ENCODE assay signal across 7 mouse cellular contexts in genomic region chr17:64716318-64716717, GRCm38 (mm10).
DNase-seq lines count a peak whose midpoint lies in the region; ATAC-seq and TF ChIP-seq lines count a peak whose summit lies in the region.

No protein-coding gene starts in this region.

- H3K36me3 ChIP-seq in liver, postnatal 0 days (replicated peaks; ENCODE audit: insufficient read depth, low read length), result peaks cover 63% of the 10 kb centered on the region
- H3K36me3 ChIP-seq in liver, embryonic 12.5 days, result peaks cover 43% of the 10 kb centered on the region
- H3K36me3 ChIP-seq in forebrain, embryonic 16.5 days (ENCODE audit: control insufficient read depth, insufficient read depth), result no peaks in the 10 kb centered on the region
- H3K36me3 ChIP-seq in stomach, postnatal 0 days (ENCODE audit: control insufficient read depth, insufficient read depth, low read length), result no peaks in the 10 kb centered on the region; the same call in 1 of the 2 replicates

- H3K4me1 ChIP-seq in liver, postnatal 0 days (ENCODE audit: insufficient read depth), result no peaks in the 10 kb centered on the region
- H3K4me1 ChIP-seq in liver, embryonic 12.5 days, result 0 out of 2 replicates have a peak, but pooled peaks cover 6% of the 10 kb centered on the region
- H3K4me1 ChIP-seq in forebrain, embryonic 16.5 days (replicated peaks; ENCODE audit: control insufficient read depth, insufficient read depth, low read length), result peaks cover 7% of the 10 kb centered on the region
- H3K4me1 ChIP-seq in stomach, postnatal 0 days (replicated peaks; ENCODE audit: control insufficient read depth, insufficient read depth), result no peaks in the 10 kb centered on the region

- peak overlapping the region; percentile 34 for H3K27ac ChIP-seq in liver, postnatal 0 days (ENCODE audit: low read depth)
- no peak overlapping the region for H3K27ac ChIP-seq in liver, embryonic 12.5 days
- H3K27ac ChIP-seq in forebrain, embryonic 16.5 days (ENCODE audit: low read length), result no peak overlapping the region
- no peak overlapping the region for H3K27ac ChIP-seq in stomach, postnatal 0 days (replicated peaks)

- no peak for ATAC-seq in liver, postnatal 0 days
- no peak for ATAC-seq in liver, embryonic 12.5 days
- peak; percentile 91 for ATAC-seq in forebrain, embryonic 16.5 days
- ATAC-seq in stomach, postnatal 0 days (ENCODE audit: low FRiP score, low TSS enrichment), result no peak; the same call in 1 of the 2 replicates

- H3K9ac ChIP-seq in liver, postnatal 0 days (replicated peaks), result no peak overlapping the region
- H3K9ac ChIP-seq in liver, embryonic 12.5 days, result no peak overlapping the region
- no peak overlapping the region for H3K9ac ChIP-seq in forebrain, embryonic 16.5 days (replicated peaks; ENCODE audit: low read depth, low read length)
- no peak overlapping the region for H3K9ac ChIP-seq in stomach, postnatal 0 days (ENCODE audit: low read length)

- no peaks in the 10 kb centered on the region for H3K9me3 ChIP-seq in liver, postnatal 0 days (ENCODE audit: low read length)
- H3K9me3 ChIP-seq in liver, embryonic 12.5 days (replicated peaks), result no peaks in the 10 kb centered on the region
- no peaks in the 10 kb centered on the region for H3K9me3 ChIP-seq in forebrain, embryonic 16.5 days (ENCODE audit: control insufficient read depth, low read length)
- no peaks in the 10 kb centered on the region for H3K9me3 ChIP-seq in stomach, postnatal 0 days (ENCODE audit: control insufficient read depth, low read length)

- no peak for TF ChIP-seq CTCF in liver, postnatal 0 days (IDR thresholded peaks at IDR 0.05; ENCODE audit: low read depth)
- TF ChIP-seq CTCF in stomach, postnatal 0 days (IDR thresholded peaks at IDR 0.05; ENCODE audit: low read depth), result no peak

- no peak for TF ChIP-seq EP300 in liver, postnatal 0 days (IDR thresholded peaks at IDR 0.05; ENCODE audit: low read depth)
- no peak for TF ChIP-seq EP300 in stomach, postnatal 0 days (optimal IDR thresholded peaks at IDR 0.05)

- H3K27me3 ChIP-seq in liver, postnatal 0 days (ENCODE audit: insufficient read depth, low read length), result no peaks in the 10 kb centered on the region
- no peaks in the 10 kb centered on the region for H3K27me3 ChIP-seq in liver, embryonic 12.5 days (replicated peaks)
- no peaks in the 10 kb centered on the region for H3K27me3 ChIP-seq in forebrain, embryonic 16.5 days (replicated peaks; ENCODE audit: control insufficient read depth, insufficient read depth, low read length)
- no peaks in the 10 kb centered on the region for H3K27me3 ChIP-seq in stomach, postnatal 0 days (ENCODE audit: control insufficient read depth, insufficient read depth, low read length)

- H3K4me2 ChIP-seq in liver, postnatal 0 days (ENCODE audit: low read depth, low read length), result no peak overlapping the region
- H3K4me2 ChIP-seq in liver, embryonic 12.5 days, result no peak overlapping the region
- H3K4me2 ChIP-seq in forebrain, embryonic 16.5 days (ENCODE audit: low read length), result no peak overlapping the region
- no peak overlapping the region for H3K4me2 ChIP-seq in stomach, postnatal 0 days (replicated peaks; ENCODE audit: low read depth)

- no peak for DNase-seq in liver, postnatal 0 days
- DNase-seq in cerebellum, adult 8-10 months, result peak; percentile 66
- peak; percentile 13 to 15 for DNase-seq in kidney, adult 8-10 months
- DNase-seq in stomach, postnatal 0 days (ENCODE audit: low spot score), result peak; percentile 20
- DNase-seq in spleen, postnatal 10 days (ENCODE audit: low spot score in 2 of 2), result no peak

- WGBS in liver, postnatal 0 days (ENCODE audit: insufficient replicate concordance), result 77% methylated on average over 4 of the region's 4 CpGs
- 76% methylated on average over 4 of the region's 4 CpGs for WGBS in liver, embryonic 12.5 days (ENCODE audit: insufficient replicate concordance)
- 41% methylated on average over 4 of the region's 4 CpGs for WGBS in forebrain, embryonic 16.5 days
- 45% methylated on average over 4 of the region's 4 CpGs for WGBS in stomach, postnatal 0 days

- H3K4me3 ChIP-seq in liver, postnatal 0 days (ENCODE audit: low read depth, low read length), result no peak overlapping the region
- no peak overlapping the region for H3K4me3 ChIP-seq in liver, embryonic 12.5 days
- H3K4me3 ChIP-seq in forebrain, embryonic 16.5 days (replicated peaks; ENCODE audit: low read length), result no peak overlapping the region
- H3K4me3 ChIP-seq in stomach, postnatal 0 days (ENCODE audit: low read depth, low read length), result no peak overlapping the region

Comparison
In these comparisons a context has a peak if more than half of its experiments do, and no peak if none do; other contexts are left out.
1. DNase-seq: peak in cerebellum, adult 8-10 months (single experiment), kidney, adult 8-10 months (2 of 2) and stomach, postnatal 0 days (single experiment); none in liver, postnatal 0 days (single experiment) and spleen, postnatal 10 days (0 of 2).